Mouse (Mus musculus): ENCODE measurements around the gene Cplx2. TPM values are rescaled to one million over a fixed set of nuclear protein-coding genes. Genes with fewer than 3 reads are reported as not detected.

Cplx2 gene
- polyA plus RNA-seq, 1 experiment = 69.2 TPM

DNA sequence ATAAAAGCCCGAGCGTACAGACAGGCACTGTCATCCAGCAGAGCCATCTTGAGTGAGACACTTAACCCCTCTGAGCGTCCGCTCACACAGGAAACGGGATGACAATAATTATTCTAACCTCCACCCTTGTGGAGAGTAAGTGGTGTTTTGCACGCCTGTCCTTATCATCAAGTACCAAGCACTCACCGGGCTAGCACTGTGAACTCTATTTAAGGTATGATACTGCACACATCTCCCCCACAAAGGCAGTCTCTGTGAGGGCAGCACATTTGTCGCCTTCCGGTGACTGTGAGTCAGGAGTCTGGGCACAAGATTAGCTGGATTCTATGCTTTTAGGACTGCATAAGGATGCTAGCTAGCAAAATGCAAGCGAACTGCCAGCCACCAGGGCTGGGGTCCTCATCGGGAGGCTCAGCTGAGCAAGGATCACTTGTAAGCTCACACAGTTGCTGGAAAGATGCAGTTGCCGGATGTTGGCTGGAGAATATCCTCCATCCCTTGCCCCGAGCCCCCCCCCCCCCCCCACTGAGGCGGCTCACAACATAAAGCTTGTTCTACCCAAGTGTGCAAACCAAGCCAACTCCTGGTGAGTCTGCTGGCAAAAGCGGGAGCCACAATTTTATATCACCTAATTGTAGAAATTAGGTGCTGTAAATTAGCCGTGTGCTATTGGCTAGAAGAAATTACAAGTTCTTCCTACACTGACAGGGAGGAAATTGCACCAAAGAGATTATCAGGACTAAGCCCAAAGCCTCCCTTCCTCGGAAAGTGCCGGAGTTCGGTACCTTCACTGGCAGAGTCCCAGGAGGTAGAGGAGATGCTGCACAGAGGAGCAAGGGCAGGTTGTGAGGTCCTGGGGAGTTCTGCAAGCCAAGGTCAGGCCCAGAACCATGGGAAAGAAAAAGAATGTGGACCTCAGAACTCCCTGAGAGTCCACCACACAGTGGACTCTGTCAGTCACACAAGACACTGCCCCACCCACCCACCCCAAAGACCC is 14.2 kb downstream of the Cplx2 start:
- TF ChIP-seq POLR2A (IDR thresholded peaks at IDR 0.05; ENCODE audit: borderline replicate concordance, extremely low read depth, insufficient read depth, insufficient read length, poor library complexity, severe bottlenecking) = no peak
- no peak for TF ChIP-seq CTCF (IDR thresholded peaks at IDR 0.05; ENCODE audit: borderline replicate concordance, extremely low read depth, insufficient read depth, insufficient read length)
- DNase-seq (ENCODE audit: low read depth) = peak; percentile 50

DNA sequence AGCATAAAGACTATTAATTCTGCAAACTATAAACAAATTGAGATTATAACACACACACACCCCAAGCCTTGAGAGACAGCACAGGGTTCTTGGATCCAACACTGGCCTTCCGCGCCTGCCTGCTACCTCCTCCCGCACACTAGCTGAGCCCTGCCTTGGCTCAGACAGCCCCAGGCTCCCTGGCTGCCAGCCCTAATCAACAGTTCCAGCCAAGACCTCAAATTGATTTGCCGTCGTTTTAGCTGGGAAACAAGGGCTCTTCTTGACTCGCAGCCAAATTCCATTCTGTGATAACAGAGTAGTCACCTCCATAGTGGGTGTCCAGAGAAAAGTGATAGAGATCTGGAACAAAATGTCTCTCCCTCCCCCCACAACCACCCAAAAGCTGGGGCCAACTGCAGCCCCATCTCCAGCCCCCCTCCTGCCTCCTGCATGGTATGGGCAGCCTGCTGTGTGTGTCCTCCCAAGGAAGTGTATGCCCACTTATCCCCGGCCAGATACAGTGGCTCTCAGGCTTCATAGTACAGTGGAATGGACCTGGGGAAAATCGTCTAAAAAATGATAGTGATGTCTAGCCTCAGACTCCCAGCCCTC is 18.9 kb downstream of the Cplx2 start:
- TF ChIP-seq CTCF (IDR thresholded peaks at IDR 0.05; ENCODE audit: borderline replicate concordance, extremely low read depth, insufficient read depth, insufficient read length) = no peak
- no peak for TF ChIP-seq POLR2A (IDR thresholded peaks at IDR 0.05; ENCODE audit: borderline replicate concordance, extremely low read depth, insufficient read depth, insufficient read length, poor library complexity, severe bottlenecking)
- DNase-seq (ENCODE audit: low read depth) = peak; percentile 96

DNA sequence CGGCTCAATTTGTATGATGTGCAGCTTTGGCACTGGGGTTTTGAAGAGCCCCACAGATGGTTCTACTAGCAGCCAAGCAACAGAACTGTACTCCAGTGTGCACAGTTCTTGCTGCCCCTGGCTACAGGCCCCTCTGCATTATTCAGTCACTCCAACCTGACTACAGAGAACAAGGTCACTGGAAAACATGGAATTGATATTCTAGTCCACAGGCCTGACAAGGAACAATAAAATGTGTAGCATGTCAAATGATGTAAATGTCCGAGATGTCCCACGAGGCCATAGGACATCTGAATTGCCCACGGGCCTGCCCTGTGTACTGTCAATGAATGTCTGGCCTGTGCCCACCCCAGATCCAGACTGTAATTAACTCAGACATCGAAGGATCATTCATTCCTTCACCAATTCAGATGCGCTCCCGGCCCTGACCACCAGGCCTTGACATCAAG is 19.4 kb downstream of the Cplx2 start:
- peak; percentile 84 for DNase-seq (ENCODE audit: low read depth)
- no peak for TF ChIP-seq POLR2A (IDR thresholded peaks at IDR 0.05; ENCODE audit: borderline replicate concordance, extremely low read depth, insufficient read depth, insufficient read length, poor library complexity, severe bottlenecking)
- no peak for TF ChIP-seq CTCF (IDR thresholded peaks at IDR 0.05; ENCODE audit: borderline replicate concordance, extremely low read depth, insufficient read depth, insufficient read length)

DNA sequence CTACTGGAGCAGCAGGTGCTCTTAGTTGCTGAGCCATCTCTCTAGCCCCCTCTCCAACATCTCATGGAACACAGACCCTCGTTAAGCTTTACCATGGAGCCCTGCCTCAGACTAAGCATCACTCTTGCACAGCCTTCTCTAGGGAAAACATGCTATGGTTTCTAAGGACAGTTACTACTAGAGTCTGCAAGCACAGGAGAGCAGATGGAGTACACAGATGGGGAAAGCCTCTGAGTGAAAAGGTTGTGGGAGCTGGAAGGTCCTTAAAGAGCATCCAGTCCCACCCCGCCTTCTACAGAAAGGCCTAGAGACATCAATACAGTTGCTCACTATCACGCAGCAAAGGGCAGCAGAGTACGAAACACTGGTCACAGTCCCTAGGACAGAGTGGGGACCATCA is 20.2 kb downstream of the Cplx2 start:
- no peak for TF ChIP-seq POLR2A (IDR thresholded peaks at IDR 0.05; ENCODE audit: borderline replicate concordance, extremely low read depth, insufficient read depth, insufficient read length, poor library complexity, severe bottlenecking)
- no peak for TF ChIP-seq CTCF (IDR thresholded peaks at IDR 0.05; ENCODE audit: borderline replicate concordance, extremely low read depth, insufficient read depth, insufficient read length)
- peak; percentile 69 for DNase-seq (ENCODE audit: low read depth)

DNA sequence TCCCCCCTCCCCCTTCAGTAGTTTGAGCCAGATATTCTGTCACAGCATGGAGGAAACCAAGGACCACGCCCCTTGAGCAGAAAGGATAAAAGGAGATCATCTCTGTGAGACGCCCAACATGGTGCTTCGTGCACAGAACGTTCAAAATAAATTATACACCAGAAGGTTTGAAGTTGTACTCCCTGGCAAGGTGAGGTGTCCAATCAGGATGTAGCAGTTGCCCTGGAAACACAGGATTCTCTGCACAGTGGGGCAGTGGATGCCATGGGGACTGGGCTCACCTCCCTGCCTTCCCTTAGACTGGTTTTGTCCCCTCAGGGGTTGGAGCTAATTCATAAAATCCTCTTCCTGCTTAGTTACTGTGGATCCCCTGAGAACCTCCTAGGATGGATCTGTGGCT is 25.9 kb downstream of the Cplx2 start:
- TF ChIP-seq CTCF (IDR thresholded peaks at IDR 0.05; ENCODE audit: borderline replicate concordance, extremely low read depth, insufficient read depth, insufficient read length) (no peak), POLR2A (IDR thresholded peaks at IDR 0.05; ENCODE audit: borderline replicate concordance, extremely low read depth, insufficient read depth, insufficient read length, poor library complexity, severe bottlenecking) (no peak)
- DNase-seq (ENCODE audit: low read depth) = no peak

DNA sequence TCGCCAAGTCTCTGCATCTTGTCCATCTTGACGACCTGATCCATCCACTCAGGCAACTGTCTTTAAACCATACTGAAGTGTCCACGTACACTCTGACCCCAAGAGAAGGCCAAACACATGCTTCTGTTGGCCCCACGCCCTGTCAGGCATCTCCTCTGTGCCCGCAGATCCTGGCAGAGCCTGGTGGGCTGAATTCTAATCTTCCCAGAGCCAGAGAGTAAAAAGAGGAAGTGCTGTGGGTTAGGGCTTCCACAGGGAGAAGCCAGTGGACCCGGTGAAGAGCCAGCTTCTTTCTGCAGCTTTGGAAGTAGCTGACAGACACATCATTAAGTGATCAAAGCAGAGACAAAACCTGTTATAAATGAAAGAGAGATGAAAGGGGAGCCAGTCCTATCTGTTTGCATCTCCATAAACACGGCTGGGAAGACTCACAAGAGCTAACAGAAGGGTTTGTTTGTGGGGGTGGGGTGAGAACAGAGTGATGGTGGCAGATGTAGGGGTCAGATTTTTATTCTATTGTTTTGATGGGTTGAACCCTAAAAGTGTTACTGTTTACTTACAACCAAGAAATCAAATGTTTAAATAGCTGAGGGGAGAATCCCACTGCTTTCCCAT is 29.5 kb downstream of the Cplx2 start:
- no peak for TF ChIP-seq POLR2A (IDR thresholded peaks at IDR 0.05; ENCODE audit: borderline replicate concordance, extremely low read depth, insufficient read depth, insufficient read length, poor library complexity, severe bottlenecking)
- no peak for TF ChIP-seq CTCF (IDR thresholded peaks at IDR 0.05; ENCODE audit: borderline replicate concordance, extremely low read depth, insufficient read depth, insufficient read length)
- DNase-seq (ENCODE audit: low read depth) = peak; percentile 41

DNA sequence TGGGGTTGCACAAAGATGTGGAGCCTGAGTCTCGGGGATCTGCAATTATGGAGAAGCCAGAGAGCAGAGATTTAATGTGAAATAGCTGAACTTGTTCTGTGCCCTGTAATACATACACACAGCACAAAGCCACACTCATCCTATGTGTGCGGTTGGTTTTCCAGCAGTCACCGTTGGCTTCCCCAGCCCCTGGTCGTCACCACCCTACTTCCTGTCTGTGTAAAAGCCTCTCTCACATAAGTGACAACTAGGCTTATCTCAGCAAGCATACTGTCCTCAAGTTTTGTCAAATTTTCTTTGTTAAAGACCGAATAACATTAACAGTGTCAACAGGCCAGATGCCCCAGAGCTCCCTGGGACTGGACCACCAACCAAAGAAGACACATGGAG is 30.0 kb downstream of the Cplx2 start:
- DNase-seq (ENCODE audit: low read depth) = no peak
- TF ChIP-seq POLR2A (IDR thresholded peaks at IDR 0.05; ENCODE audit: borderline replicate concordance, extremely low read depth, insufficient read depth, insufficient read length, poor library complexity, severe bottlenecking) (no peak), CTCF (IDR thresholded peaks at IDR 0.05; ENCODE audit: borderline replicate concordance, extremely low read depth, insufficient read depth, insufficient read length) (no peak)

DNA sequence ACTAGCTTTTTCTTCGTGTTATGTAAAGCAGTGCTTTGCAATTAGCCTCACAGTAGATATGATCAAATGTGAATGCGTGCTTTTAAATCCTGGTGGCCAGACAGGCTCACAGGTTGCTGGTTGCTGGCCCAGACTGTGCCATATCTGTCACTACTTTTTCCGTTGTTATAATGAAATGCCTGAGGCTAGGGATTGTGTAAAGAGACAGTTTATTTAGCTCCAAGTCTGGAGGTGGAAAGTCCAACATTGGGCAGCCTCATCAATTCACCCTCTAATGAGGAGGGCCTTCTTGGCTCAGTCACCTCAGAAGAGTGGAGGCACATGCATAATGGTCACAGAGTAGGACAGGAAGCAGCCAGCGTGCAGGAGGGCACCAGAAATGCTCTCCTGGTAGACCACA is 31.2 kb downstream of the Cplx2 start:
- DNase-seq (ENCODE audit: low read depth) = peak; percentile 54
- TF ChIP-seq POLR2A (IDR thresholded peaks at IDR 0.05; ENCODE audit: borderline replicate concordance, extremely low read depth, insufficient read depth, insufficient read length, poor library complexity, severe bottlenecking) (no peak), CTCF (IDR thresholded peaks at IDR 0.05; ENCODE audit: borderline replicate concordance, extremely low read depth, insufficient read depth, insufficient read length) (no peak)

DNA sequence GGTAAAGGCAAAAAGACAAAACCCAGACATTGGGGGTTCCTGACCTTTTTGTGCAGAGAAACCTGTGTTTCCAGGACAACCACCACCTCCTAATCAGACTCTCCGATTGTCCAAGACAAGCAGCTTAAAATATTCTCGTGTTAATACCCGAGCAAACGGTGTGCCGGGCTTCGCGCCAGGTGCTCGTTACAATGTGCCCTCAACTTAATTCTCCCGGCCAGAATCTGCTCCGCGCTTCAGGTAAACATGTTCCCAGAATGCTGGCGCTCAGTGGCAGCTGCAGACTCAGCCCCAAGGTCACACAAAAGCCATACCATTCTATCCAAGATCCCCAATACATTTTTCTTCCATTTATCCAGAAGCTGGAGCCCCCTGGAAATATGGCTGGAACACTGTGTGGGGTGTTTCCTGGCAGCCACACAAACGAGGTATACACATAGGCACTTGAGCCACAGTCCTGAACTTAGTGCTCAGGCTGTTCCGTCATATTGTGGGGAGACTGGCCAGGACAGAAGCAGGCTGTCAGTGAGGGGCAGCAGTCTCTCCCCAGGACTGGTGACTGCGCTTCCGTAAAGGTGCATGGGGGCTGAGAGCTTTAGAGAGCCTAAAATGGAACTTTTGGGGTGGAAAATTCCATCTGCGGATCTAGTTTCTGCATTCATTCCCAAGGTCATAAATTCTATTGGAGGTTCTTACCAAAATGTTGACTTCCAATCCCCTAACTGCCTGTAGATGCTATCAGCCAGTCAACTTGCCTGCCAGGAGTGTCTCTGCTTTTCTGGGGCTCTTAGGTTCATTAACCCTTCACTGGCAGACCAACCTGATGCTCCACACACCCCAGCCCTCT is 32.3 kb downstream of the Cplx2 start:
- DNase-seq (ENCODE audit: low read depth) = peak; percentile 80
- TF ChIP-seq CTCF (IDR thresholded peaks at IDR 0.05; ENCODE audit: borderline replicate concordance, extremely low read depth, insufficient read depth, insufficient read length) (no peak), POLR2A (IDR thresholded peaks at IDR 0.05; ENCODE audit: borderline replicate concordance, extremely low read depth, insufficient read depth, insufficient read length, poor library complexity, severe bottlenecking) (no peak)

DNA sequence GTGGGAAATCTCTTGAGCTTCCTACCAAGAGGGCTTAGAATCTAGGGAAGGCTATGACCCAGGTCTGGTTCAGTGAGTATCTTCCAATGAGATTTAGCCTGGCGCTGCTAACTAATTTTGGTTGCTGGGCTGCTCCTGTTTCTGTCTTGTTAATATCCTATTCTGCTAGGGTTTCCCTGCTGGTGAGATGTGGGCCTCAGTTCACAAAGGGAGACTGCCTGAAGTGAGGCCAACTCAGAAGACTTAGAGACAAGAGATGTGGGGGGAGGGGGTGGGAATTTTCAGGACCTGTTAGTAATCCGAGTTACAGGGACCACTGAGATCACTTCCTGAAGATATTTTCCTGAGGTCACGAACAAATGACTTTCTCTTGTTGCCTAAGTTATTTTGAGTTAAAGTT is 33.1 kb downstream of the Cplx2 start:
- peak; percentile 83 for DNase-seq (ENCODE audit: low read depth)
- TF ChIP-seq POLR2A (IDR thresholded peaks at IDR 0.05; ENCODE audit: borderline replicate concordance, extremely low read depth, insufficient read depth, insufficient read length, poor library complexity, severe bottlenecking) = no peak

DNA sequence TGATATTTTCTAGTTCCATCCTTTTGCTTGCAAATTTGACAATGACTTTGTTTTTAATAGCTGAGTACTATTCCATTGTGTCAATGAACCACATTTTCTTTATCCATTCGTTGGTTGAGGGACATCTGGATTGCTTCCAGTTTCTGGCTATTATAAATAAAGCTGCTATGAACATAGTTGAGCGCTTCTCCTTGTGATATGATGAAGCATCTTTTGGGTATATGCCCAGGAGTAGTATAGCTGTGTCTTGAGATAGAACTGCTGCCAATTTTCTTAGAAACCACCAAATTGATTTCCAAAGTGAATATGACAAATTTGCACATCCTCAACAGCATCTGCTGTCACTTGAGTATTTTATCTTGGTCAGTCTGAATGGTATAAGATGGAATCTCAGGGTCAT is 34.7 kb downstream of the Cplx2 start:
- TF ChIP-seq CTCF (IDR thresholded peaks at IDR 0.05; ENCODE audit: borderline replicate concordance, extremely low read depth, insufficient read depth, insufficient read length) (no peak), POLR2A (IDR thresholded peaks at IDR 0.05; ENCODE audit: borderline replicate concordance, extremely low read depth, insufficient read depth, insufficient read length, poor library complexity, severe bottlenecking) (no peak)
- DNase-seq (ENCODE audit: low read depth) = no peak

Measured in brain, embryonic 14.5 days (tissue).